Mouse (Mus musculus) limb, embryonic 13.5 days (tissue): ENCODE results near the gene Myh6. TPM values are rescaled to one million over a fixed set of nuclear protein-coding genes. Genes with fewer than 3 reads are reported as not detected.

Experiments used
- ATAC-seq: fragments of 200-750 bp; cut with Nextera tagmentation; 2 replicates; pipeline ENCODE4 v1.8.0; 2017; ENCODE audit warnings: low read depth, moderate number of reproducible peaks, moderate TSS enrichment; ENCODE audit not compliant: low FRiP score
- H3K27ac ChIP-seq: fragments of 300-500 bp; sonication (generic); 2 replicates; pipeline ENCODE4 v1.5.1; 2015; ENCODE audit warnings: inconsistent platforms, mild to moderate bottlenecking, moderate library complexity
- H3K27me3 ChIP-seq: fragments of 300-500 bp; sonication (generic); 2 replicates; pipeline ENCODE4 v1.6.1; 2015; ENCODE audit warnings: mild to moderate bottlenecking, inconsistent platforms
- H3K36me3 ChIP-seq: fragments of 300-500 bp; sonication (generic); 2 replicates; pipeline ENCODE4 v1.6.1; 2015; ENCODE audit warnings: inconsistent platforms, mild to moderate bottlenecking, moderate library complexity
- H3K4me1 ChIP-seq: fragments of 300-500 bp; sonication (generic); 2 replicates; pipeline ENCODE4 v1.6.1; 2015; ENCODE audit warnings: inconsistent platforms
- H3K4me2 ChIP-seq: fragments of 300-500 bp; sonication (generic); replicated peaks from 2 replicates; pipeline ENCODE4 v1.6.1; 2015; ENCODE audit warnings: inconsistent platforms, mild to moderate bottlenecking, moderate library complexity
- H3K4me3 ChIP-seq: fragments of 300-500 bp; sonication (generic); 2 replicates; pipeline ENCODE4 v1.5.1; 2015; ENCODE audit warnings: moderate library complexity, mild to moderate bottlenecking, inconsistent platforms
- H3K9ac ChIP-seq: fragments of 300-500 bp; sonication (generic); 2 replicates; pipeline ENCODE4 v1.6.1; 2015; ENCODE audit warnings: mild to moderate bottlenecking, inconsistent platforms
- H3K9me3 ChIP-seq: fragments of 300-500 bp; sonication (generic); 2 replicates; pipeline ENCODE4 v1.6.1; 2016; ENCODE audit warnings: inconsistent platforms
- WGBS: fragments of 180-500 bp; shearing (Covaris S2); methylation state at CpG from one replicate; pipeline ENCODE4 v1.1.7; 2015; 5-methylcytosine and 5-hydroxymethylcytosine counted together
- microRNA counts: library from miRNA; unstranded; fragments of <30 nt; microRNA quantifications from one replicate; lab custom pipeline; 2016
- microRNA-seq: library from miRNA; unstranded; fragments of <30 nt; microRNA quantifications from one replicate; pipeline ENCODE4, GENCODE M21; 2016
- polyA plus RNA-seq: library from polyadenylated mRNA; unstranded; fragments of >200 nt; fragmentation: Nextera tagmentation; extraction: Ambion mirVana; gene quantifications from 2 replicates; pipeline ENCODE4 v1.2.1, GENCODE M21; 2015

Gene Myh6
- polyA plus RNA-seq, 1 experiment from 2014 or later, result 1.9 TPM

- 92% methylated on average over 3 of the region's 3 CpGs for WGBS
- Histone ChIP-seq H3K4me3 (peak within 1 kb of the TSS; percentile 96), H3K9me3 (no peaks in the 10 kb centered on the region), H3K27ac (0 out of 2 replicates have a peak within 1 kb of the TSS, but pooled peaks have one; percentile 74), H3K27me3 (no peaks in the 10 kb centered on the region), H3K4me1 (peaks cover 12% of the 10 kb centered on the region), H3K4me2 (peak within 1 kb of the TSS; percentile 61), H3K36me3 (peaks cover 18% of the 10 kb centered on the region), H3K9ac (0 out of 2 replicates have a peak within 1 kb of the TSS, but pooled peaks have one; percentile 40)
- no peak for ATAC-seq
Measured at GRCm38 (mm10) chr14:54892200-54892599, 74.5 kb downstream of the Myh6 start, which contains the start of gene Pabpn1. TSS of gene Pabpn1 (plus strand) at chr14:54892500.

MicroRNAs encoded within 50 kb of the gene (microRNA counts, 519-probe panel; counts per million panel counts)
- microRNA mmu-miR-208a (lab: Ali Mortazavi, UCI) (2,703 counts per million, percentile 42 among the panel's probes with 10 or more counts), microRNA mmu-miR-208b (lab: Ali Mortazavi, UCI) (1,687 counts per million, percentile 18 among the panel's probes with 10 or more counts)

Small RNA genes within 50 kb of the gene (microRNA-seq; reads per million reads assigned to microRNA genes)
- gene Mir208a, result 9.1 reads per million, percentile 26 among the genes with 10 or more reads in this experiment
- gene Mir208b, result 106 reads per million, percentile 53 among the genes with 10 or more reads in this experiment

Other genes starting within 250 kb of the Myh6 start
- 1.7 and 2.3 TPM in 2 replicates for gene Slc7a8, start 185.0 kb downstream of the Myh6 start, polyA plus RNA-seq
- gene Rnf212b, start 152.8 kb downstream of the Myh6 start, polyA plus RNA-seq, result not detected in 2 replicates
- 8.9 and 12.7 TPM in 2 replicates for gene Homez, start 96.0 kb downstream of the Myh6 start, polyA plus RNA-seq
- gene Ppp1r3e, start 89.4 kb downstream of the Myh6 start, polyA plus RNA-seq, result 0.60 and 1.6 TPM in 2 replicates
- gene Bcl2l2, start 83.5 kb downstream of the Myh6 start, polyA plus RNA-seq, result 4.0 and 4.4 TPM in 2 replicates
- gene Gm20521, start 83.5 kb downstream of the Myh6 start, polyA plus RNA-seq, result 0.13 and 0.42 TPM in 2 replicates
- 139 TPM in 2 replicates for gene Pabpn1, start 74.4 kb downstream of the Myh6 start, polyA plus RNA-seq
- gene Slc22a17, start 53.8 kb downstream of the Myh6 start, polyA plus RNA-seq, result 79.1 and 86.2 TPM in 2 replicates
- 46.7 and 50.4 TPM in 2 replicates for gene Efs, start 40.8 kb downstream of the Myh6 start, polyA plus RNA-seq
- gene Il25, start 34.2 kb downstream of the Myh6 start, polyA plus RNA-seq, result 0.24 and 0.27 TPM in 2 replicates
- gene Cmtm5, start 30.7 kb downstream of the Myh6 start, polyA plus RNA-seq, result 16.1 and 17.6 TPM in 2 replicates
- not detected in 2 replicates for gene Gm17428, start 10.0 kb upstream of the Myh6 start, polyA plus RNA-seq
- 23.8 and 24.9 TPM in 2 replicates for gene Myh7, start 27.7 kb upstream of the Myh6 start, polyA plus RNA-seq
- gene Ngdn, start 48.5 kb upstream of the Myh6 start, polyA plus RNA-seq, result 86.3 and 88.1 TPM in 2 replicates
- 5.6 and 6.2 TPM in 2 replicates for gene Zfhx2, start 125.4 kb upstream of the Myh6 start, polyA plus RNA-seq
- 22.9 and 24.5 TPM in 2 replicates for gene Thtpa, start 127.9 kb upstream of the Myh6 start, polyA plus RNA-seq
- 13.1 and 13.7 TPM in 2 replicates for gene Ap1g2, start 139.7 kb upstream of the Myh6 start, polyA plus RNA-seq
- 1.9 and 2.2 TPM in 2 replicates for gene Jph4, start 150.0 kb upstream of the Myh6 start, polyA plus RNA-seq